Mouse (Mus musculus) ovary, postnatal 36 days (tissue): Measurements from ENCODE around the gene Rbbp6.

Experiments used
- DNase-seq: peaks from one replicate; pipeline ENCODE4 v3.0.0; 2022; ENCODE audit warnings: low spot score, mixed read lengths

Gene Rbbp6

GRCm38 (mm10) chr7:122970864-122971420, 5.5 kb downstream of the Rbbp6 start:
- no peak for DNase-seq

GRCm38 (mm10) chr7:122972006-122972689, 6.7 kb downstream of the Rbbp6 start:
- DNase-seq, result no peak

GRCm38 (mm10) chr7:122979514-122979913, 14.0 kb downstream of the Rbbp6 start:
- DNase-seq, result no peak

GRCm38 (mm10) chr7:122998189-122998588, 32.7 kb downstream of the Rbbp6 start:
- no peak for DNase-seq

- no peak for DNase-seq
These were observed 34.4 kb downstream of the Rbbp6 start for GRCm38 (mm10) chr7:122999871-123000396.

GRCm38 (mm10) chr7:123000796-123001195, 35.3 kb downstream of the Rbbp6 start:
- peak; percentile 35 for DNase-seq

- peak; percentile 27 for DNase-seq
These were observed 36.0 kb downstream of the Rbbp6 start for GRCm38 (mm10) chr7:123001341-123002027.

- no peak for DNase-seq
These were observed 36.5 kb downstream of the Rbbp6 start for GRCm38 (mm10) chr7:123002028-123002410.

GRCm38 (mm10) chr7:123003207-123003606, 37.7 kb downstream of the Rbbp6 start:
- no peak for DNase-seq

GRCm38 (mm10) chr7:123004442-123004841, 39.0 kb downstream of the Rbbp6 start:
- DNase-seq, result no peak

GRCm38 (mm10) chr7:123006251-123006650, 40.8 kb downstream of the Rbbp6 start:
- no peak for DNase-seq

GRCm38 (mm10) chr7:123007743-123008142, 42.3 kb downstream of the Rbbp6 start:
- DNase-seq, result no peak

GRCm38 (mm10) chr7:123013466-123013865, 48.0 kb downstream of the Rbbp6 start:
- DNase-seq, result no peak

GRCm38 (mm10) chr7:123014729-123015128, 49.2 kb downstream of the Rbbp6 start:
- no peak for DNase-seq

GRCm38 (mm10) chr7:123017627-123018026, 52.1 kb downstream of the Rbbp6 start:
- no peak for DNase-seq

GRCm38 (mm10) chr7:123025123-123025522, 59.6 kb downstream of the Rbbp6 start:
- DNase-seq, result no peak

- DNase-seq, result no peak
These were observed 64.8 kb downstream of the Rbbp6 start for GRCm38 (mm10) chr7:123030295-123030694.

GRCm38 (mm10) chr7:123030709-123031181, 65.3 kb downstream of the Rbbp6 start:
- DNase-seq, result peak; percentile 49

GRCm38 (mm10) chr7:123031211-123031743, 65.8 kb downstream of the Rbbp6 start:
- no peak for DNase-seq

GRCm38 (mm10) chr7:123035314-123035713, 69.8 kb downstream of the Rbbp6 start:
- no peak for DNase-seq

- DNase-seq, result no peak
These were observed 73.8 kb downstream of the Rbbp6 start for GRCm38 (mm10) chr7:123039302-123039701.

- no peak for DNase-seq
These were observed 79.7 kb downstream of the Rbbp6 start for GRCm38 (mm10) chr7:123045146-123045545.
